15 mouse cellular contexts compared by ENCODE assay signal in genomic region chr4:129244802-129245201, GRCm38 (mm10). TPM values are rescaled to one million over a fixed set of nuclear protein-coding genes. Genes with fewer than 3 reads are reported as not detected.
DNase-seq lines count a peak whose midpoint lies in the region; ATAC-seq and TF ChIP-seq lines count a peak whose summit lies in the region.
"Had no signal": no experiment of that assay in that cellular context is flagged by ENCODE, and none has a peak within 500 bp of the region (broad histone marks: within the 10 kb centered on the region; RNA-seq: fewer than 3 reads in every experiment).

No protein-coding gene starts in this region.

- WGBS in intestine, embryonic 15.5 days = 44% methylated on average over 4 of the region's 4 CpGs
- WGBS in stomach, embryonic 15.5 days = 33% methylated on average over 4 of the region's 4 CpGs
- WGBS in forebrain, embryonic 12.5 days = 66% methylated on average over 4 of the region's 4 CpGs
- WGBS in cerebellum, adult 2 months = 78% methylated on average over 4 of the region's 4 CpGs

- H3K9ac ChIP-seq in intestine, embryonic 15.5 days = no peak overlapping the region
- no peak overlapping the region for H3K9ac ChIP-seq in stomach, embryonic 15.5 days
- H3K9ac ChIP-seq in forebrain, embryonic 12.5 days = no peak overlapping the region
- H3K9ac ChIP-seq: limb, embryonic 15.5 days; neural tube, embryonic 12.5 days had no signal

- DNase-seq in kidney, adult 9 months = peak; percentile 50
- no peak for DNase-seq in kidney, postnatal 4 days
- DNase-seq in lung, postnatal 10 days = peak; percentile 70
- no peak for DNase-seq in cerebellum, adult 2 months
- DNase-seq in adrenal gland, adult 2 months = no peak
- DNase-seq: gastrocnemius, postnatal 25 days; kidney, adult 11 months; midbrain, embryonic 14.5 days; thymus, postnatal 4 days had no signal

- ATAC-seq in intestine, embryonic 15.5 days = no peak
- ATAC-seq in stomach, embryonic 15.5 days (ENCODE audit: insufficient read depth, low FRiP score, low read depth) = no peak
- no peak for ATAC-seq in forebrain, embryonic 12.5 days (ENCODE audit: low FRiP score)
- ATAC-seq: forebrain, embryonic 16.5 days had no signal

- peaks cover 13% of the 10 kb centered on the region; the same call in 1 of the 2 replicates for H3K27me3 ChIP-seq in intestine, embryonic 15.5 days (replicated peaks)
- H3K27me3 ChIP-seq in stomach, embryonic 15.5 days (replicated peaks) = no peaks in the 10 kb centered on the region
- H3K27me3 ChIP-seq in forebrain, embryonic 12.5 days = peaks cover 69% of the 10 kb centered on the region
- no peaks in the 10 kb centered on the region for H3K27me3 ChIP-seq in cerebellum, adult 2 months (ENCODE audit: control insufficient read depth, insufficient read depth, low read length)

- 0 out of 2 replicates have a peak overlapping the region, but pooled peaks have one; percentile 17 for H3K4me2 ChIP-seq in intestine, embryonic 15.5 days (replicated peaks)
- H3K4me2 ChIP-seq in stomach, embryonic 15.5 days = peak overlapping the region; percentile 11; the same call in 1 of the 2 replicates
- H3K4me2 ChIP-seq in forebrain, embryonic 12.5 days = no peak overlapping the region
- H3K4me2 ChIP-seq: limb, embryonic 15.5 days; neural tube, embryonic 12.5 days had no signal

- H3K27ac ChIP-seq in intestine, embryonic 15.5 days = 0 out of 2 replicates have a peak overlapping the region, but pooled peaks have one; percentile 9
- peak overlapping the region; percentile 49 for H3K27ac ChIP-seq in stomach, embryonic 15.5 days
- no peak overlapping the region for H3K27ac ChIP-seq in forebrain, embryonic 12.5 days
- H3K27ac ChIP-seq in cerebellum, adult 2 months (ENCODE audit: insufficient read depth, low read length) = no peak overlapping the region
- H3K27ac ChIP-seq: limb, embryonic 15.5 days; neural tube, embryonic 12.5 days had no signal

- no peak for TF ChIP-seq POLR2A in cerebellum, adult 2 months (IDR thresholded peaks at IDR 0.05; ENCODE audit: borderline replicate concordance, insufficient read depth, low read length)

- no peaks in the 10 kb centered on the region for H3K9me3 ChIP-seq in intestine, embryonic 15.5 days
- no peaks in the 10 kb centered on the region for H3K9me3 ChIP-seq in stomach, embryonic 15.5 days
- no peaks in the 10 kb centered on the region for H3K9me3 ChIP-seq in forebrain, embryonic 12.5 days
- H3K9me3 ChIP-seq: limb, embryonic 15.5 days; neural tube, embryonic 12.5 days had no signal

- H3K36me3 ChIP-seq in intestine, embryonic 15.5 days = no peaks in the 10 kb centered on the region
- no peaks in the 10 kb centered on the region for H3K36me3 ChIP-seq in stomach, embryonic 15.5 days
- no peaks in the 10 kb centered on the region for H3K36me3 ChIP-seq in forebrain, embryonic 12.5 days (replicated peaks)
- H3K36me3 ChIP-seq: limb, embryonic 15.5 days; neural tube, embryonic 12.5 days had no signal

- H3K4me3 ChIP-seq in intestine, embryonic 15.5 days (replicated peaks) = no peak overlapping the region
- no peak overlapping the region for H3K4me3 ChIP-seq in stomach, embryonic 15.5 days (replicated peaks)
- H3K4me3 ChIP-seq in forebrain, embryonic 12.5 days (replicated peaks) = no peak overlapping the region
- no peak overlapping the region for H3K4me3 ChIP-seq in cerebellum, adult 2 months (replicated peaks; ENCODE audit: insufficient read depth, low read depth, low read length)
- H3K4me3 ChIP-seq: limb, embryonic 15.5 days; neural tube, embryonic 12.5 days had no signal

- no peak for TF ChIP-seq CTCF in cerebellum, adult 2 months (IDR thresholded peaks at IDR 0.05; ENCODE audit: borderline replicate concordance, insufficient read depth, low read depth, low read length)

- peaks cover 40% of the 10 kb centered on the region for H3K4me1 ChIP-seq in intestine, embryonic 15.5 days (replicated peaks)
- peaks cover 48% of the 10 kb centered on the region for H3K4me1 ChIP-seq in stomach, embryonic 15.5 days
- H3K4me1 ChIP-seq in forebrain, embryonic 12.5 days = peaks cover 40% of the 10 kb centered on the region
- H3K4me1 ChIP-seq in cerebellum, adult 2 months (ENCODE audit: control insufficient read depth, insufficient read depth, low read length) = peaks cover 28% of the 10 kb centered on the region

RNA-seq across cellular contexts. Expression of gene C77080, which starts 16.4 kb away (rescaled TPM):
- 9.7 and 10.3 TPM in 2 replicates for polyA plus RNA-seq in intestine, embryonic 15.5 days (2015; fragmentation: Nextera tagmentation; extraction: Ambion mirVana)
- 11.8 and 12.6 TPM in 2 replicates for polyA plus RNA-seq in stomach, embryonic 15.5 days (2015; fragmentation: Nextera tagmentation; extraction: Ambion mirVana)
- polyA plus RNA-seq in forebrain, embryonic 12.5 days (2016; fragmentation: Nextera tagmentation; extraction: Ambion mirVana) = 4.4 and 4.7 TPM in 2 replicates
- 15.6 and 18.5 TPM in 2 replicates for polyA plus RNA-seq in cerebellum, adult 2 months (2012; rRNA removed)
- total RNA-seq in adrenal gland, adult 2 months (2021) = 10 to 100 TPM; 15.5 to 30.5 TPM
- polyA plus RNA-seq in adrenal gland, adult 2 months (2012; rRNA removed) = 20.4 and 21.3 TPM in 2 replicates

RNA-seq across cellular contexts. Expression of gene Sync, which starts 42.6 kb away (rescaled TPM):
- 1.2 TPM in 2 replicates for polyA plus RNA-seq in intestine, embryonic 15.5 days (2015; fragmentation: Nextera tagmentation; extraction: Ambion mirVana)
- polyA plus RNA-seq in stomach, embryonic 15.5 days (2015; fragmentation: Nextera tagmentation; extraction: Ambion mirVana) = 2.0 and 2.1 TPM in 2 replicates
- polyA plus RNA-seq in forebrain, embryonic 12.5 days (2016; fragmentation: Nextera tagmentation; extraction: Ambion mirVana) = 0.29 and 0.40 TPM in 2 replicates
- polyA plus RNA-seq in cerebellum, adult 2 months (2012; rRNA removed) = 1.00 and 1.4 TPM in 2 replicates
- under 1 TPM; 0.66 to 0.97 TPM for total RNA-seq in adrenal gland, adult 2 months (2021)
- polyA plus RNA-seq in adrenal gland, adult 2 months (2012; rRNA removed) = 0.11 and 0.32 TPM in 2 replicates

RNA-seq across cellular contexts. Expression of gene Yars, which starts 55.2 kb away (rescaled TPM):
- polyA plus RNA-seq in intestine, embryonic 15.5 days (2015; fragmentation: Nextera tagmentation; extraction: Ambion mirVana) = 94.2 and 97.2 TPM in 2 replicates
- 72.3 and 80.0 TPM in 2 replicates for polyA plus RNA-seq in stomach, embryonic 15.5 days (2015; fragmentation: Nextera tagmentation; extraction: Ambion mirVana)
- polyA plus RNA-seq in forebrain, embryonic 12.5 days (2016; fragmentation: Nextera tagmentation; extraction: Ambion mirVana) = 103 TPM in 2 replicates
- polyA plus RNA-seq in cerebellum, adult 2 months (2012; rRNA removed) = 104 and 107 TPM in 2 replicates
- total RNA-seq in adrenal gland, adult 2 months (2021) = 10 to 100 TPM; 84.8 to 98.6 TPM
- 7.2 and 11.2 TPM in 2 replicates for polyA plus RNA-seq in adrenal gland, adult 2 months (2012; rRNA removed)

RNA-seq across cellular contexts. Expression of gene S100pbp, which starts 55.3 kb away (rescaled TPM):
- polyA plus RNA-seq in intestine, embryonic 15.5 days (2015; fragmentation: Nextera tagmentation; extraction: Ambion mirVana) = 12.5 and 14.5 TPM in 2 replicates
- 13.1 and 14.1 TPM in 2 replicates for polyA plus RNA-seq in stomach, embryonic 15.5 days (2015; fragmentation: Nextera tagmentation; extraction: Ambion mirVana)
- polyA plus RNA-seq in forebrain, embryonic 12.5 days (2016; fragmentation: Nextera tagmentation; extraction: Ambion mirVana) = 26.2 and 31.6 TPM in 2 replicates
- 28.5 and 31.3 TPM in 2 replicates for polyA plus RNA-seq in cerebellum, adult 2 months (2012; rRNA removed)
- 10 to 100 TPM; 21.1 to 21.4 TPM for total RNA-seq in adrenal gland, adult 2 months (2021)
- polyA plus RNA-seq in adrenal gland, adult 2 months (2012; rRNA removed) = 6.4 and 7.5 TPM in 2 replicates

Comparison
In these comparisons a context has a peak if more than half of its experiments do, and no peak if none do; other contexts are left out.
1. DNase-seq: peak in kidney, adult 9 months (single experiment) and lung, postnatal 10 days (single experiment); none in kidney, postnatal 4 days (0 of 2), cerebellum, adult 2 months (0 of 2) and adrenal gland, adult 2 months (single experiment).
2. H3K27ac ChIP-seq: peak in intestine, embryonic 15.5 days (single experiment) and stomach, embryonic 15.5 days (single experiment); none in forebrain, embryonic 12.5 days (single experiment) and cerebellum, adult 2 months (single experiment).